Mouse (Mus musculus): Measurements from ENCODE around the gene Icos. TPM values are rescaled to one million over a fixed set of nuclear protein-coding genes. Genes with fewer than 3 reads are reported as not detected.
A peak's percentile ranks its signal among the peaks of the same experiment; 100 is the strongest.

Icos gene
- total RNA-seq, 2 experiments from 2014 or later = 0.20 to 2.5 TPM

- ATAC-seq (replicated peaks; ENCODE audit: low FRiP score, low TSS enrichment, poor library complexity, severe bottlenecking) = no peak
Observed at GRCm38 (mm10) chr1:60959246-60959645, 18.5 kb upstream of the Icos start.

GRCm38 (mm10) chr1:60960451-60960850, 17.3 kb upstream of the Icos start:
- ATAC-seq (replicated peaks; ENCODE audit: low FRiP score, low TSS enrichment, poor library complexity, severe bottlenecking) = peak; percentile 95

- peak; percentile 78 for ATAC-seq (replicated peaks; ENCODE audit: low FRiP score, low TSS enrichment, poor library complexity, severe bottlenecking)
Observed at GRCm38 (mm10) chr1:60961080-60961479, 16.6 kb upstream of the Icos start.

- ATAC-seq (replicated peaks; ENCODE audit: low FRiP score, low TSS enrichment, poor library complexity, severe bottlenecking) = no peak
Observed at GRCm38 (mm10) chr1:60962095-60962494, 15.6 kb upstream of the Icos start.

- ATAC-seq (replicated peaks; ENCODE audit: low FRiP score, low TSS enrichment, poor library complexity, severe bottlenecking) = no peak
Observed at GRCm38 (mm10) chr1:60967521-60967920, 10.2 kb upstream of the Icos start.

GRCm38 (mm10) chr1:60970846-60971245, 6.9 kb upstream of the Icos start:
- ATAC-seq (replicated peaks; ENCODE audit: low FRiP score, low TSS enrichment, poor library complexity, severe bottlenecking) = no peak

GRCm38 (mm10) chr1:60974221-60974620, 3.5 kb upstream of the Icos start:
- ATAC-seq (replicated peaks; ENCODE audit: low FRiP score, low TSS enrichment, poor library complexity, severe bottlenecking) = no peak

GRCm38 (mm10) chr1:60975646-60976294, 2.0 kb upstream of the Icos start:
- ATAC-seq (replicated peaks; ENCODE audit: low FRiP score, low TSS enrichment, poor library complexity, severe bottlenecking) = no peak

- no peak for ATAC-seq (replicated peaks; ENCODE audit: low FRiP score, low TSS enrichment, poor library complexity, severe bottlenecking)
Observed at GRCm38 (mm10) chr1:60979126-60979842, 1.6 kb downstream of the Icos start.

- no peak for ATAC-seq (replicated peaks; ENCODE audit: low FRiP score, low TSS enrichment, poor library complexity, severe bottlenecking)
Observed at GRCm38 (mm10) chr1:60979843-60980235, 2.1 kb downstream of the Icos start.

- no peak for ATAC-seq (replicated peaks; ENCODE audit: low FRiP score, low TSS enrichment, poor library complexity, severe bottlenecking)
Observed at GRCm38 (mm10) chr1:60985075-60985474, 7.3 kb downstream of the Icos start.

- no peak for ATAC-seq (replicated peaks; ENCODE audit: low FRiP score, low TSS enrichment, poor library complexity, severe bottlenecking)
Observed at GRCm38 (mm10) chr1:60986141-60986540, 8.4 kb downstream of the Icos start.

- no peak for ATAC-seq (replicated peaks; ENCODE audit: low FRiP score, low TSS enrichment, poor library complexity, severe bottlenecking)
Observed at GRCm38 (mm10) chr1:60989086-60989485, 11.4 kb downstream of the Icos start.

- no peak for ATAC-seq (replicated peaks; ENCODE audit: low FRiP score, low TSS enrichment, poor library complexity, severe bottlenecking)
Observed at GRCm38 (mm10) chr1:60990305-60990704, 12.6 kb downstream of the Icos start.

GRCm38 (mm10) chr1:60998008-60998557, 20.4 kb downstream of the Icos start:
- ATAC-seq (replicated peaks; ENCODE audit: low FRiP score, low TSS enrichment, poor library complexity, severe bottlenecking) = no peak

GRCm38 (mm10) chr1:60998689-60999088, 21.0 kb downstream of the Icos start:
- ATAC-seq (replicated peaks; ENCODE audit: low FRiP score, low TSS enrichment, poor library complexity, severe bottlenecking) = no peak

- no peak for ATAC-seq (replicated peaks; ENCODE audit: low FRiP score, low TSS enrichment, poor library complexity, severe bottlenecking)
Observed at GRCm38 (mm10) chr1:61001786-61002354, 24.1 kb downstream of the Icos start.

- no peak for ATAC-seq (replicated peaks; ENCODE audit: low FRiP score, low TSS enrichment, poor library complexity, severe bottlenecking)
Observed at GRCm38 (mm10) chr1:61006229-61006628, 28.5 kb downstream of the Icos start.

GRCm38 (mm10) chr1:61007516-61007915, 29.8 kb downstream of the Icos start:
- no peak for ATAC-seq (replicated peaks; ENCODE audit: low FRiP score, low TSS enrichment, poor library complexity, severe bottlenecking)

GRCm38 (mm10) chr1:61016578-61017118, 38.9 kb downstream of the Icos start:
- ATAC-seq (replicated peaks; ENCODE audit: low FRiP score, low TSS enrichment, poor library complexity, severe bottlenecking) = no peak

Data from megakaryocyte-erythroid progenitor cell, adult 5-6 weeks (primary cell).